Mouse (Mus musculus): ENCODE data around the gene Macrod2. TPM values are rescaled to one million over a fixed set of nuclear protein-coding genes. Genes with fewer than 3 reads are reported as not detected.
A peak's percentile ranks its signal among the peaks of the same experiment; 100 is the strongest.

Macrod2 gene
- total RNA-seq, 2 experiments from 2014 or later, result 53.5 to 56.4 TPM

DNA sequence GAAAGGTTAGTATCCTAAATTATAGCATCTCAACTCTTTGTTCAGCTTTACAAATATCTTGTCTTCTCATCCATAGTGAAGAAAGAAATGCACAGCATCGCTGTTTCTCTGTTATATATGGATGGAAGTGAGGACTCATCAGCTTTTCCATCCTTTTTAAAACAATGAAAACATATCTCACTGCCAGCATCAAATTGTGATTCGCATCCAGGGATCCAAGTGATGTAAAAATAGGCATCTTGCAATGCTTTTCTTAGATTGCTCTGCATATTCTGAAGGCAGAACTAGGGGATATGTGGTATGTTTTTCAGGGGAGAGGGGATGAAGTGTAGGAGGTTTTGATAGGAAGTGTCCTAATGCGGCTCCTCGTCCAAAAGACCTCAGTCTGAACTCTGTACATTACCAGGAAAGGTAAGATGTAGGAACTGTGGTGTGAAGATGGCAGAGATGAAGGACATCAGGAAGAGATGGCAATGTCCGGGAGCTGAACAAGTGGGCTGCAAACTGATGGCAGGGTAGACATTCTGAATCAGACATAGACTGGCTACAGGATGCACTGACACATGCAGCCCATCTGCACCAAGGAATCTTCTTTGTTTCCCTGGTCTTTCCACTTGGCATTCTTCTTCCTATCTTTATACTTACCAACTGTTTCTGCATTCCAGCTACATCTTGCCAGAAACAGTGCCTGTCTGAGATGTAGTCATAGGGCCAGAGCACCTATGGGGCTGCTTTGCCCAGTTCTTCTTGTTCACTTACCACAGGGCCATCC is 1341.8 kb downstream of the Macrod2 start:
- intact Hi-C loops (cut with DNase I), result loop anchor here (10.0 kb wide), 1 partner anchor 518 kb away; no protein-coding TSS in a partner anchor
- DNase-seq (ENCODE audit: extremely low spot score in 1 of 2, low spot score in 2 of 2), result peak in 1 of 2 experiments; percentile 13
- Histone ChIP-seq H3K27ac (peak overlapping the region; percentile 75), H3K4me3 (no peak overlapping the region)
- TF ChIP-seq CTCF (IDR thresholded peaks at IDR 0.05), result no peak

DNA sequence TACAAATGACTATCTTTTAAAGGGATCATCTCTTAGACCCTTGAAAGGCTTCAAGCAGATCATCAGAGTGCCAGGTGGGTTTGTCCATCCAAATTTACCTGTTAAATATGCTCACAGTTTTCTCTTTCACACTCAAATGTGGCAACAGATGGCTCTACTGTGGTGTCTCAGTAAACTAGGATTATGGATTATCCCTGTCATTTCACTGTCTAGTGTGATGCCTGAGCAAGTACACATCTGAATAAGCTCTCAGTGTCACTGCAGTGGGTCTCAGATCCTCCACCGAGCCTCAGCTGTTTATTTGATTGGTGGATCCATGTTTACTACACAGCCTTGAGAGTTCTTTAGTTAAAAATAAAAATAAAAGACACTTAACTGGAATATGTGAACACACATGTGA is 1343.6 kb downstream of the Macrod2 start:
- DNase-seq (ENCODE audit: extremely low spot score in 1 of 2, low spot score in 2 of 2), result no peak
- intact Hi-C loops (cut with DNase I), result loop anchor here (10.0 kb wide), 1 partner anchor 516 kb away; no protein-coding TSS in a partner anchor
- no peak for TF ChIP-seq CTCF (IDR thresholded peaks at IDR 0.05)
- H3K4me3 ChIP-seq, result no peak overlapping the region
- H3K27ac ChIP-seq, result no peak overlapping the region

DNA sequence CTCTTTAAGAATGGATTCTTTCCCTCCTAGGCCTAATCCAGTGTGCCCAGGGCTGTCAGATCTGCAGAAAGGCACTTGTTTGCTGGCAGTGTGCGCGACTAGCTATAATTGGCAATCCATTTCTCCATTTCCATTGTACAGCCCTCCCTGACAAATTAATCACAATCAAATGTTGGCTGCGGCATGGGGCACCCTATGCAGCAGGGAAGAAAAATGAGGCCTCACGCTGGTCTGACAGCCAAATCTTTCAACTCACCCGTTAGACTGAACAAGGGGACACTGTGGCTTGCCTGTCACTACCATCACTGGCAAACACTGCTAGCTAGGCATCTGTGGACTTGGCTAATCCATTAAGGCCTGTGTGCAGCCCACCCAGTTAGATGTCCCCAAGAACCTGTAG is 1345.2 kb downstream of the Macrod2 start:
- intact Hi-C loops (cut with DNase I), result no loop called here
- no peak for DNase-seq (ENCODE audit: extremely low spot score in 1 of 2, low spot score in 2 of 2)
- TF ChIP-seq CTCF (IDR thresholded peaks at IDR 0.05), result no peak

DNA sequence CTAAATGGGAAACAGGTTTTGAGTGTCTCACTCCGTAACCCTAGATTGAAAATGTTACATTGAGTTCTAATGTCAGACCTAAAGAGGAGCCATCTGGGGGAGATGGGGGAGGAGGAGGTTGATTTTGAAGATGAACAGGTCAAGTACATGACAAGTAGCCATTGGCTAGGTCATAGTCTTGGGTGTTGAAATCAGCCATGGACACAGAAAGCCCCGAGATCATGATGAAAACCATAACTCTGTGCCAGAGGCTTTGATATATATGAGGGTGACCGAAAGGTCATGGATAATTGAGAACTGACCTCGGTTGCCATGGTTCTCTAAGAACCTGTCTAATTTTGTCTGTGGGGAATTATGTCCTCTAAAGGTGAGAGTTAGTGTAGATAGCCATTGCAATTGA is 1405.1 kb downstream of the Macrod2 start:
- no peak overlapping the region for H3K4me3 ChIP-seq

More for the DNA sequence above, 1345.2 kb downstream of the Macrod2 start:
- Histone ChIP-seq H3K4me3 (no peak overlapping the region), H3K27ac (no peak overlapping the region)

DNA sequence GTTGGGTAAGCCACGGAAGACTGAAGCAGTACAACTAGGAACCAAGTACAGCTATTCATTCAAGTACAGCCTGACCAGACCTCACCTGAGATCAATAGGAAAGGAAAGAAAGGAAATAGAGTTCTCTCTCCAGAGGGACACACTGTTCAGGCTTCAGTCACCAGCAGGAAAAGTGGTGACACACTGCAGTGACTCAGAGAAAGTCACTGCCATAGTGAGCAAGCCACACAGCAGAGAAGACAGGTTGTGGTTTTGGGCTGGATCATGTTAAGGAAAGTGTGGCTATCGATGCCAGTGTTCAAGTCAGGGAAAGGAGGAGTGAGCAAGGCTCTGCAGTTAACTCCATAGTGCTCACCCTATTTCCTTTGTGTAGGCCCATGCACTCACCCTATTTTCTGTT is 1405.8 kb downstream of the Macrod2 start:
- intact Hi-C loops (cut with DNase I), result no loop called here
- Histone ChIP-seq H3K27ac (no peak overlapping the region), H3K4me3 (no peak overlapping the region)
- no peak for DNase-seq (ENCODE audit: extremely low spot score in 1 of 2, low spot score in 2 of 2)
- TF ChIP-seq CTCF (IDR thresholded peaks at IDR 0.05), result no peak

More for the DNA sequence above, 1405.1 kb downstream of the Macrod2 start:
- no peak for DNase-seq (ENCODE audit: extremely low spot score in 1 of 2, low spot score in 2 of 2)
- no peak for TF ChIP-seq CTCF (IDR thresholded peaks at IDR 0.05)
- no peak overlapping the region for H3K27ac ChIP-seq
- intact Hi-C loops (cut with DNase I), result no loop called here

DNA sequence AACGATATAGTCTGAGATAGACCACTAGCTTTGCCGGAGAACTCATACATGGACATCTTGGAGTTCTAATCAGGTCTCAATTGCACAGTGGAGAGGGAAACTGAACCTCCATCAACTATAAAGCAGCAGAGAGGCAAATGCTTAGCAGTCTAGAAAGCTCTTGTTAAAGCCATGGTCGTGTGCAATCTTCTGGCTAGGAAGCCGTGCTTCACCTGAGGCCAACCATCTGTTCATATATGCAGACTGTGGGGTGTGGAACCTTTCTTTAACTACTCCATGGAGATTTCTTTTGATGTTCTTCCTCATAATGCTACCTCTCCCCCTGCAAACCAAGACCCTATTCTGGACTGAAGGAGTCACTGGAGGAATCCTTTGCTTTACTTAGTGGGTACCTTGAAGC is 1421.2 kb downstream of the Macrod2 start:
- H3K4me3 ChIP-seq, result no peak overlapping the region
- H3K27ac ChIP-seq, result no peak overlapping the region
- no peak for TF ChIP-seq CTCF (IDR thresholded peaks at IDR 0.05)
- DNase-seq (ENCODE audit: extremely low spot score in 1 of 2, low spot score in 2 of 2), result no peak
- intact Hi-C loops (cut with DNase I), result no loop called here

DNA sequence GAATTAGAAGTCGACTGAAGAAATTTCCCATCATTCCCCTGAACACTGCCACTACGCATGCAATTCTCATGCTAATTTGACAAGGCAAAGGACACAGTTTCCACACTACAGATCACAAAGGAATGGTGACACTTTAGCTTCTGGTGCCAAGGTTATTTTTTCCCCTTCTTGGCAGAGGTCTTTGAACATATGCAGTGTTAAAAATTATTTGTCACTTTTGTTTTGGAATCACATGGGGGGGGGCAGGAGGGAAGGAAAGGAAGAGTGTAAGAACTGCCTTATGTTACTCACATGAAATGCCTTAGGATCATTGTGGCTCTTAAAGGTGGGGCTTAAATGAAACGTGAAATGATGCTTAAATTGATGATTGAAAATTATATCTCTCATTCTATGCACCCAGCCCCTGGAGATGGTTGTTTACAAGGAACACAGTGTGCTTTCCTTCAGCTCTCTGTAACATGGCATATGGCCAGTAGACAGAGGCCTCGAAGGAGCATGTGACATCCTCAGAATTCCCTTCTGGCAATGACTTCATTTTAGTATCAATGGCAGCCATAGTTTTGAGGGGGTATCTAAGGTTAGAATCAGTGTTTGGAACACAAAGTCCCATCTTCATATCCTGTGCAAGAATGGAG is 1422.6 kb downstream of the Macrod2 start:
- Histone ChIP-seq H3K27ac (no peak overlapping the region), H3K4me3 (no peak overlapping the region)
- intact Hi-C loops (cut with DNase I), result no loop called here
- no peak for DNase-seq (ENCODE audit: extremely low spot score in 1 of 2, low spot score in 2 of 2)
- no peak for TF ChIP-seq CTCF (IDR thresholded peaks at IDR 0.05)

DNA sequence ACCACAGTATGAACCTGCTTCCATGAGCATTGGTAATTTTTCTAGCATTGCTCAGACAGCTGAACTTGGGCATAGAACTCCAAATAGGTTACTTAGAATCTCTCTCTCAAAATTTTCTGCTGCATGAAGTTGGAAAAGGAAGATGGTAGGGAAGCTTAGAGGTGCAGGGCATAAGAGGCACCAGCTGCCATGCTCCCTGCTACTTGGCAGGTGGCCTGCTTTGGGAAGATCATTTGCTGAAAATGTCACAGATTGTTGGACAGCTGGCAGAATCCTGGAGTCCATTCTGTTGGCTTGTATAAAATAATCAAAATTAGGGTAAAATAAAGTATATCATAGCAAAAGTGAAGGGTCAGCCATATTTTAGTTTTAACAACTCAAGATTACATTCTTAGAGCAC is 1425.7 kb downstream of the Macrod2 start:
- intact Hi-C loops (cut with DNase I), result no loop called here
- DNase-seq (ENCODE audit: extremely low spot score in 1 of 2, low spot score in 2 of 2), result no peak
- no peak overlapping the region for H3K4me3 ChIP-seq
- H3K27ac ChIP-seq, result no peak overlapping the region
- no peak for TF ChIP-seq CTCF (IDR thresholded peaks at IDR 0.05)

DNA sequence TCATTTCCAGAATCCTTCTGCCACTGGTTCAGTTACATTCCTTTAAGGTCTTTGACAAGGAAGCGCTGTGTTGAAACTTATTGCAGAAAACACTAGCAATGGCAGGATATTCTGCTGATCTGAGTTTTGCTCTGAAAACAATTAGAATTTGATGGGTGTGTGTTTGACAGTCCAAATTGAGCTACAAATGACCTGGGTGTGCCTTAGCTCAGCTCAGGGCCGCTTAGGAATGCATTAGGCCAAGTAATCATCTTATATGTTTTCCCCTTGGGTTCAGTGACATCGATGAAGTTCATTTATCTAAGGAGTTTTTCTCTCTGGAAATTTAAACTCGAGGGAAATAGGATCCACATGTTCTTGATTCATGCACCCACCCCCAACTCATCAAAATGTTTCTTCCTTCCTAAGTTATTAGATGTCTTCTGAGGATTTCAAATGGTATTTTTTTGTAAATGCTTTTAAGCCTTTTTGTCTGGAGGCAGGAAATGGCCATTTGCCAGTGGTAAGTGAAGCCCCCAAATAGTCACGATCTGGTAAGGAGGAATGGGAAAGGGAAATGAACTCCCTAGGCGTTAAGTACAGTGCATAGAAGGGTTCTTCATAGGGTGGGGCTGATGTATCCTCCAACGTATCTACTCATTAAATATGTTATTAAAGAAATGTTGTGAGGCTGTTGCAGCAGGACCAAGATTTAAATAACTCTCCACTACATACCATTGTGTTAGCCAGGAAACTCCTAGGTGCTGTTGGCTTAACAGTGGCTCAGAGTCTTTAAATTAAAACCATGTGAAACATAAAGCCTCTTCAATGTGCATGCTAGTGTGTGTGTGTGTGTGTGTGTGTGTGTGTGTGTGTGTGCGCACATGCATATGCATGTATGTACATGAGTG is 1430.7 kb downstream of the Macrod2 start:
- DNase-seq (ENCODE audit: extremely low spot score in 1 of 2, low spot score in 2 of 2), result no peak
- intact Hi-C loops (cut with DNase I), result no loop called here
- no peak overlapping the region for H3K4me3 ChIP-seq
- no peak overlapping the region for H3K27ac ChIP-seq
- no peak for TF ChIP-seq CTCF (IDR thresholded peaks at IDR 0.05)

DNA sequence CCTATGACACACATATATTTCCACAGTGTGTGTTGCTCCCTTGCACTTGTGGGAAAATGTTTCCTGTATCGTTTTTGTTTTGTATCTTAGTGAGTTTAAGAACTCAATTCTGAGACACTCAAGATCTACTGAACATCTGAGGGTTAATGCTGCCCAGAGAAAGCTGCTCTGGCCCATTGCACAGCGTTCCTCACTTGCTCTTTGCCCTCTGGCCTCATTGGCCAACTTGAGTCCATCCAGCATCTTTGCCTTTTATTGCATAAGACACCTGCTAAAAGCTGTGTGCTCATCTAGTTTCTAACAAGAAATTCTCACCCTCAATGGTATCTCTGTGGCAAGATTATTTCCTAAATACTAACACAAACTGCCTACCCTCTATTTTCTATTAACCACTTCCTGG is 1435.4 kb downstream of the Macrod2 start:
- intact Hi-C loops (cut with DNase I), result no loop called here
- no peak for DNase-seq (ENCODE audit: extremely low spot score in 1 of 2, low spot score in 2 of 2)
- no peak for TF ChIP-seq CTCF (IDR thresholded peaks at IDR 0.05)
- Histone ChIP-seq H3K4me3 (no peak overlapping the region), H3K27ac (no peak overlapping the region)

DNA sequence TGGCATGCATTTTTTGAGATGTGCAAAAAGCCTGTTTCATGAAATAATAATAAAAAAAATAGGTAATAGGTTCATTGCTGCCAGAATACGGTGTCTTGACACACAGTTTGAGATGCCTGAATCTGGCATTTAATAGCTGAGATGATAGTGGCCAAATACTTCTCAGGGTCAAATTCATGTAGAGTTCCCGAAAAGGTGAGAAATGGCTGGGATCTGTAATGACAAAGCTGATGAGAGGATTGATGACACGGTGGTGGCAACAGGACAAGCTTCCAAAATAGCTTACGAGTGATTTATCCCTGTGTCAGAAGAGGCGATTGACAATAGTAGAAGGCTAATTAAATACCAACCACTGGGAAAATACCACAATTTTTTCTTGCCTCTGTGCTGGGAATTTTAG is 1436.4 kb downstream of the Macrod2 start:
- no peak for TF ChIP-seq CTCF (IDR thresholded peaks at IDR 0.05)
- intact Hi-C loops (cut with DNase I), result no loop called here
- DNase-seq (ENCODE audit: extremely low spot score in 1 of 2, low spot score in 2 of 2), result no peak
- Histone ChIP-seq H3K4me3 (no peak overlapping the region), H3K27ac (no peak overlapping the region)

All from left cerebral cortex, adult 2 months (tissue).